Mouse (Mus musculus): ENCODE results near the gene Hdac1. TPM values are rescaled to one million over a fixed set of nuclear protein-coding genes. Genes with fewer than 3 reads are reported as not detected.

Hdac1 gene
- polyA plus RNA-seq (2015; fragmentation: Nextera tagmentation; extraction: Ambion mirVana) = 98.9 and 100 TPM in 2 replicates

GRCm38 (mm10) chr4:129542592-129543141, at the start of gene Hdac1:
Gene Hdac1, minus strand, starts transcription at chr4:129542713.
- Histone ChIP-seq H3K4me2 (peak within 1 kb of the TSS; percentile 82), H3K9me3 (replicated peaks) (no peaks in the 10 kb centered on the region), H3K4me1 (replicated peaks) (peaks cover 50% of the 10 kb centered on the region), H3K27me3 (no peaks in the 10 kb centered on the region), H3K36me3 (replicated peaks) (peaks cover 11% of the 10 kb centered on the region), H3K9ac (peak within 1 kb of the TSS; percentile 96), H3K4me3 (replicated peaks) (peak within 1 kb of the TSS; percentile 95), H3K27ac (replicated peaks) (peak within 1 kb of the TSS; percentile 94)
- peak; percentile 99 for ATAC-seq (ENCODE audit: insufficient read depth)
- WGBS (ENCODE audit: insufficient replicate concordance) = under 1% methylated on average over 46 of the region's 46 CpGs

GRCm38 (mm10) chr4:129588865-129589264, 46.4 kb upstream of the Hdac1 start:
- Histone ChIP-seq H3K9me3 (replicated peaks) (no peaks in the 10 kb centered on the region), H3K9ac (0 out of 2 replicates have a peak overlapping the region, but pooled peaks have one; percentile 3), H3K4me2 (peak overlapping the region; percentile 50), H3K4me1 (replicated peaks) (peaks cover 58% of the 10 kb centered on the region), H3K27me3 (no peaks in the 10 kb centered on the region), H3K27ac (replicated peaks) (peak overlapping the region; percentile 87), H3K4me3 (replicated peaks) (no peak overlapping the region), H3K36me3 (replicated peaks) (peaks cover 35% of the 10 kb centered on the region)
- WGBS (ENCODE audit: insufficient replicate concordance) = 28% methylated on average over 4 of the region's 4 CpGs
- peak; percentile 76 for ATAC-seq (ENCODE audit: insufficient read depth)

DNA sequence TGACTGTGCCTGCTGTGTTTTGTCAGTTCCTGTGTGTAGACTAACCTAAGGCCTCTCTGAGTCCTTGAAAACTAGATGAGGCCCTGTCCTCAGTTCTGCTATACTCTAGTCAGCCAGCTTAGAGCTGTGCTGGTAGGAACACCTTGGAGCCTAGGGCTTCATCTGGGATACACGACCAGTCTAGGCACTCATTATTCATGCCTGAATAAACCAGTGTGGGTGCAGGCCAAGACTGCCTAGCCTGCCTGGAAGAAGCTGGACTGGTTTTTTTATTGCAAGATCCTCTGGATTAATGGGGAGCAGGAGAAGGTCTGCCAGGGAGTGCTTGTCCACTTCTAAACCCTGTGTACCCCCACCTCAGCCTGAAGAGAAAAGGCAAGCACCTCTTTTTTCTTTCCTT, 44.4 kb upstream of the Hdac1 start:
- no peak for ATAC-seq (ENCODE audit: insufficient read depth)
- Histone ChIP-seq H3K4me3 (replicated peaks) (no peak overlapping the region), H3K36me3 (replicated peaks) (peaks cover 15% of the 10 kb centered on the region), H3K27ac (replicated peaks) (no peak overlapping the region; the same call in 1 of the 2 replicates), H3K9me3 (replicated peaks) (no peaks in the 10 kb centered on the region), H3K9ac (no peak overlapping the region), H3K27me3 (no peaks in the 10 kb centered on the region), H3K4me2 (no peak overlapping the region), H3K4me1 (replicated peaks) (peaks cover 58% of the 10 kb centered on the region)
- WGBS (ENCODE audit: insufficient replicate concordance) = 74% methylated on average over 1 of the region's 1 CpGs

DNA sequence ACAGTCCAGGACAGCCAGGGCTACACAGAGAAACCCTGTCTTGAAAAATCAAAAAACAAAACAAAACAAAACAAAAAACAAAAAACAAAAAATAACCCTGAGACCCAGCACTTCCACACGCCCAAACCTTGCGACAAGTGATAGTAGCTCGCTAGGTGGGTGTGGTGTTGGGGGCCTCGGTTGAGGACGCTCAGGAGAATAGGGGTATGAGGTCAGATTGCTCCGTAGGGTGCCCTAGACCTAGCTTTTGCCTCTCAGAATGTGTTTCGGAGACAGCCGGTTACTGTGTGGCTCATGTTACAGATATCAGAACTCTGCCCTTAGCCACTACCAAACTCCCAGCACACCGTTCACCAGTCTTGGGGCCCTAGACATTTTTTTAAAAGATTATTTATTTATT, 43.3 kb upstream of the Hdac1 start:
- 32% methylated on average over 9 of the region's 9 CpGs for WGBS (ENCODE audit: insufficient replicate concordance)
- H3K4me1 ChIP-seq (replicated peaks) = peaks cover 58% of the 10 kb centered on the region
- no peaks in the 10 kb centered on the region for H3K9me3 ChIP-seq (replicated peaks)
- ATAC-seq (ENCODE audit: insufficient read depth) = peak; percentile 49
- no peaks in the 10 kb centered on the region for H3K27me3 ChIP-seq
- H3K27ac ChIP-seq (replicated peaks) = peak overlapping the region; percentile 81
- peak overlapping the region; percentile 89 for H3K4me2 ChIP-seq
- peak overlapping the region; percentile 60 for H3K9ac ChIP-seq
- H3K36me3 ChIP-seq (replicated peaks) = peaks cover 4% of the 10 kb centered on the region
- peak overlapping the region; percentile 64 for H3K4me3 ChIP-seq (replicated peaks)

GRCm38 (mm10) chr4:129584884-129585608, 42.5 kb upstream of the Hdac1 start:
- Histone ChIP-seq H3K4me1 (replicated peaks) (peaks cover 54% of the 10 kb centered on the region), H3K36me3 (replicated peaks) (no peaks in the 10 kb centered on the region), H3K27me3 (no peaks in the 10 kb centered on the region), H3K9ac (peak overlapping the region; percentile 60), H3K27ac (replicated peaks) (peak overlapping the region; percentile 81), H3K4me2 (peak overlapping the region; percentile 89), H3K4me3 (replicated peaks) (peak overlapping the region; percentile 64), H3K9me3 (replicated peaks) (no peaks in the 10 kb centered on the region)
- peak; percentile 71 for ATAC-seq (ENCODE audit: insufficient read depth)
- WGBS (ENCODE audit: insufficient replicate concordance) = 1% methylated on average over 36 of the region's 36 CpGs

DNA sequence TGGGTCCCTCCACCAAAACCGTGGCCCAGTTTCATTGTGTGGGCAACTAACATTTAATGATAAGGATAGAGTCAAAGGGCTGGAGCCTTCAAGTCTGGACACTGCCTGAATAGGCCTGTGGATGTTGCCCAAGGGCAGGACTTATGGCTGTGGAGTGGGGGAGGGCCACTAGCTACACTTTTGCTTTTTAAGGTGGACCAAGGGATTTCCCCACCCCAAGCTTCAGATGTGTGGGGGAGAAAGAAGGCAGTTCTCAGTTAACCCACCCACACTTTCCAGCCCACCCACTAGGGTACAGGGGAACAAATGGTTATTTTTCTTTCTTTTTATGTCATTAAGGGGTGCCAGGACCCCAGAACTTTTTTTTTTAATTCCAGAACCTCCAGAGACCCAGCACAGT, 41.9 kb upstream of the Hdac1 start:
- H3K36me3 ChIP-seq (replicated peaks) = no peaks in the 10 kb centered on the region
- H3K4me1 ChIP-seq (replicated peaks) = peaks cover 47% of the 10 kb centered on the region
- H3K9me3 ChIP-seq (replicated peaks) = no peaks in the 10 kb centered on the region
- H3K4me3 ChIP-seq (replicated peaks) = peak overlapping the region; percentile 64
- WGBS (ENCODE audit: insufficient replicate concordance) = 54% methylated on average over 1 of the region's 1 CpGs
- H3K27ac ChIP-seq (replicated peaks) = peak overlapping the region; percentile 81; the same call in 1 of the 2 replicates
- H3K4me2 ChIP-seq = peak overlapping the region; percentile 89
- H3K9ac ChIP-seq = peak overlapping the region; percentile 60
- H3K27me3 ChIP-seq = no peaks in the 10 kb centered on the region
- no peak for ATAC-seq (ENCODE audit: insufficient read depth)

DNA sequence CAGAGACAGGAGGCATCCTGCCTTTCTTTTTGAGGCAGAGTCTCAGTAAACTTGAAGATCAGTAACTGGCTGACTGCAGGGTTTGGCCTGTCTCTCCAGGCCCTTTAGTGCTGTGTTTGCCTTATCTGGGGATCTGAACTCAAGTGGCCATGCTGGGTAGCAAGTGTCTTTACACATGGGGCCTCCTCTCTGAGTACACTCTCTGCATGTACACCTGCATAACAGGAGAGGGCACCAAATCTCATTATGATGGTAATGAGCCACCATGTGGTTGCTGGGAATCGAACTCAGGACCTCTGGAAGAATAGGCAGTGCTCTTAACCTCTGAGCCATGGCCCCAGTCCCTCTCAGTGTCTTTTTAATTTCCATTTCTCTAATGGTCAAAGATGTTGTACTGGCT, 39.7 kb upstream of the Hdac1 start:
- Histone ChIP-seq H3K4me1 (replicated peaks) (peaks cover 30% of the 10 kb centered on the region), H3K9me3 (replicated peaks) (no peaks in the 10 kb centered on the region), H3K9ac (no peak overlapping the region), H3K4me2 (no peak overlapping the region), H3K27me3 (peaks cover 15% of the 10 kb centered on the region), H3K36me3 (replicated peaks) (no peaks in the 10 kb centered on the region), H3K27ac (replicated peaks) (no peak overlapping the region), H3K4me3 (replicated peaks) (no peak overlapping the region)
- WGBS (ENCODE audit: insufficient replicate concordance) = 65% methylated on average over 1 of the region's 1 CpGs
- no peak for ATAC-seq (ENCODE audit: insufficient read depth)

- Histone ChIP-seq H3K9me3 (replicated peaks) (no peaks in the 10 kb centered on the region), H3K27ac (replicated peaks) (no peak overlapping the region), H3K4me3 (replicated peaks) (no peak overlapping the region), H3K4me1 (replicated peaks) (peaks cover 21% of the 10 kb centered on the region), H3K9ac (no peak overlapping the region), H3K27me3 (peaks cover 24% of the 10 kb centered on the region), H3K4me2 (no peak overlapping the region), H3K36me3 (replicated peaks) (no peaks in the 10 kb centered on the region)
- 53% methylated on average over 7 of the region's 7 CpGs for WGBS (ENCODE audit: insufficient replicate concordance)
- ATAC-seq (ENCODE audit: insufficient read depth) = no peak
Measured at GRCm38 (mm10) chr4:129580347-129580746, 37.8 kb upstream of the Hdac1 start.

DNA sequence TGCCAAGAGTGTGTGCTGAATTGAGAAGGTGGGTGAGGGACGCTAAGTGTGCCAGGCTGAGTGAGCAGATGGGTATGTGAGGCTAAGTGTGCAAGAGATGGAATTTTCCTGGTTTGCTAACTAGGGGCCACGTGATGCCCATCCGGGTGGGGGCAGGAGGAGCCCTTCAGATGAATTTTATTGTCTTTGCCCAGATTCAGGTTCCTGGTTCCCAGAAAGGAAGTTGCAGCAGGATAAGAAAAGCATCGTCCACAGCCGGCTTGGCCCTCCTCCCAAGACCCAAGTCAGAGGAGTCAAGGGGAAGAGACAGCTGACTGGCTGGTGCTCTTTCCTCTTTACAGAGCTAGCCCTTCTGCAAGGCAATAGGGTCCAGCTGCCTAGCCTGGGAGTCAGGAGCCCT, 36.0 kb upstream of the Hdac1 start, which contains the start of gene Fam167b:
Gene Fam167b, minus strand, starts transcription at position 84 of the 400 bp plus-strand sequence.
- WGBS (ENCODE audit: insufficient replicate concordance) = 42% methylated on average over 5 of the region's 5 CpGs
- H3K27ac ChIP-seq (replicated peaks) = no peak within 1 kb of the TSS
- peaks cover 35% of the 10 kb centered on the region for H3K27me3 ChIP-seq
- H3K4me1 ChIP-seq (replicated peaks) = peaks cover 10% of the 10 kb centered on the region
- H3K4me2 ChIP-seq = no peak within 1 kb of the TSS
- peak within 1 kb of the TSS; percentile 22; the same call in 1 of the 2 replicates for H3K9ac ChIP-seq
- no peaks in the 10 kb centered on the region for H3K9me3 ChIP-seq (replicated peaks)
- no peaks in the 10 kb centered on the region for H3K36me3 ChIP-seq (replicated peaks)
- no peak for ATAC-seq (ENCODE audit: insufficient read depth)
- peak within 1 kb of the TSS; percentile 12; the same call in 1 of the 2 replicates for H3K4me3 ChIP-seq (replicated peaks)

DNA sequence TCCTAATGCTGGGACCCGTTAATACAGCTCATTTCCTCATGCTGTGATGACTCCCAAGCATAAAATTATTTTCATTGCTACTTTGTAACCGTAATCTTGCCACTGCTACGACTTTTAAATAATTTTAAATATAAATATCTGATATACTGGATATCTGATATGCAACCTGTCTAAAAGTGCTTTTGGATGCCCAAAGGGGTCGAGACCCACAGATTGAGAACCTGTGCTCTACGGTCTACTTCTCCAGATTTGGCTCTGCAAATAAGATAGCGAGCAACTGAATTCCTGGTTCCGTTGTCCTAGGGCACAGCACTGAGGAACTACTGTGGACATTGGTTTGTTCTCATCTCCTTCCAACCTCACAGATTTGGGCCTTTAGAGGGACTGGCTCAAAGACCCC, 35.2 kb upstream of the Hdac1 start:
- H3K4me3 ChIP-seq (replicated peaks) = peak overlapping the region; percentile 12; the same call in 1 of the 2 replicates

GRCm38 (mm10) chr4:129576863-129577491, 34.5 kb upstream of the Hdac1 start:
- H3K36me3 ChIP-seq (replicated peaks) = no peaks in the 10 kb centered on the region
- no peak overlapping the region for H3K27ac ChIP-seq (replicated peaks)
- H3K9me3 ChIP-seq (replicated peaks) = no peaks in the 10 kb centered on the region
- H3K27me3 ChIP-seq = peaks cover 44% of the 10 kb centered on the region
- H3K4me1 ChIP-seq (replicated peaks) = peaks cover 10% of the 10 kb centered on the region
- peak overlapping the region; percentile 4; the same call in 1 of the 2 replicates for H3K4me3 ChIP-seq (replicated peaks)
- no peak overlapping the region for H3K4me2 ChIP-seq
- H3K9ac ChIP-seq = peak overlapping the region; percentile 25; the same call in 1 of the 2 replicates
- 31% methylated on average over 21 of the region's 21 CpGs for WGBS (ENCODE audit: insufficient replicate concordance)
- no peak for ATAC-seq (ENCODE audit: insufficient read depth)

More for the DNA sequence above, 35.2 kb upstream of the Hdac1 start:
- Histone ChIP-seq H3K9me3 (replicated peaks) (no peaks in the 10 kb centered on the region), H3K27me3 (peaks cover 43% of the 10 kb centered on the region), H3K4me2 (no peak overlapping the region), H3K4me1 (replicated peaks) (peaks cover 10% of the 10 kb centered on the region), H3K27ac (replicated peaks) (no peak overlapping the region), H3K36me3 (replicated peaks) (no peaks in the 10 kb centered on the region), H3K9ac (no peak overlapping the region)
- no peak for ATAC-seq (ENCODE audit: insufficient read depth)
- WGBS (ENCODE audit: insufficient replicate concordance) = 64% methylated on average over 7 of the region's 7 CpGs
